Mouse (Mus musculus) liver, embryonic 16.5 days (tissue): ENCODE measurements around the gene Abcb10. TPM values are rescaled to one million over a fixed set of nuclear protein-coding genes. Genes with fewer than 3 reads are reported as not detected.

Experiments
- microRNA counts: library from miRNA; unstranded; fragments of <30 nt; microRNA quantifications from one replicate; lab custom pipeline; 2016
- microRNA-seq: library from miRNA; unstranded; fragments of <30 nt; microRNA quantifications from one replicate; pipeline ENCODE4, GENCODE M21; 2016
- polyA plus RNA-seq: library from polyadenylated mRNA; unstranded; fragments of >200 nt; fragmentation: Nextera tagmentation; extraction: Ambion mirVana; gene quantifications from 2 replicates; pipeline ENCODE4 v1.2.1, GENCODE M21; 2015

The Abcb10 gene
- polyA plus RNA-seq, 1 experiment from 2014 or later, result 130 TPM

MicroRNAs within 50 kb of the gene (microRNA counts, 519-probe panel; counts per million panel counts)
- microRNA mmu-miR-1967 (lab: Ali Mortazavi, UCI), result 2,531 counts per million, percentile 67 among the panel's probes with 10 or more counts

Small RNA genes within 50 kb of the gene (microRNA-seq; reads per million reads assigned to microRNA genes)
- not detected for gene Mir1967

Other genes with a start within 250 kb of the Abcb10 start
- 34.8 and 37.8 TPM in 2 replicates for gene Rab4a, start 177.1 kb downstream of the Abcb10 start, polyA plus RNA-seq
- gene Ccsap, start 122.9 kb downstream of the Abcb10 start, polyA plus RNA-seq, result 2.3 and 2.6 TPM in 2 replicates
- gene Acta1, start 88.4 kb downstream of the Abcb10 start, polyA plus RNA-seq, result 86.3 and 208 TPM in 2 replicates
- 18.1 and 18.7 TPM in 2 replicates for gene Nup133, start 33.9 kb downstream of the Abcb10 start, polyA plus RNA-seq
- 18.8 and 19.6 TPM in 2 replicates for gene Taf5l, start 38.3 kb upstream of the Abcb10 start, polyA plus RNA-seq
- gene Urb2, start 38.4 kb upstream of the Abcb10 start, polyA plus RNA-seq, result 2.3 and 2.4 TPM in 2 replicates
- 12.3 and 13.3 TPM in 2 replicates for gene Galnt2, start 248.3 kb upstream of the Abcb10 start, polyA plus RNA-seq